Mouse (Mus musculus): ENCODE measurements around the gene Pik3c2b. TPM values are rescaled to one million over a fixed set of nuclear protein-coding genes. Genes with fewer than 3 reads are reported as not detected.
A peak's percentile ranks its signal among the peaks of the same experiment; 100 is the strongest.

Gene Pik3c2b
- polyA plus RNA-seq, 1 experiment: 0.07 TPM

DNA sequence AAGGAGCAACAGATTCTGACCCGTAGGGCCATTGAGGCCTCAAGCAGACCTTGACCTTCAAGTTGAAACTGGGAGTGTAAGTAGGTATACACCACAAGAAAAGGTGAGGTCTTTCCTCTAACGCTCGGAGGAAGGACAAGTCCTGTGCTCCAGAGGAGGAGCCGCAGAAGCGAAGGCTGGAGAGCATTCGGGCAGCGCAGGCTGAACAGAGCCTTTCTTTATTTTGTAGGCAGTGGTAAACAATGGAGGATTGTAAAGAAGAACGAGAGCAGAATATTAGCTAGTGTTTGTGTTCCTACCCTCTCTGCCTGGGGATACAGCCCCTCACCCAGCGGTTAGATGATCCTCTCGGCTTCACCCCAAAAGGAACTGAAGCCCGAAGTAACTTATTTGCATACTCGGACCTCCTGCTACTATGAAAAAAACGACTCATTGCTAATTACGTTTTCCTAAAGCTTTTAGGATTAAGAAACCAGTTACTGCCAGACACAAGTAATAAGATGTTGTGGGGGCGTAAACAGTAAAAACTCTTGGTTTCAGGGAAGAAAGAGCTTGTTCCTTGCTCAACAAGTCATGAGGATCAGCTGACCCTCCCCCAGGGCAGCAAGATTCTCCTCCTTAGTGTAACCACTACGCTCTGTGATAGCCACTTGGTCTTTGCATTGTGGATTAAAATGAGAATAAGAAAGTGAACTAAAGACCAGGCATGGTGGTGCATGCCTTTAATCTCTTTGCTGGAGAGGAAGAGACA, 84.2 kb downstream of the Pik3c2b start:
- H3K4me3 ChIP-seq (ENCODE audit: insufficient read depth, low read length): peak overlapping the region; percentile 39
- no peak for TF ChIP-seq CTCF (IDR thresholded peaks at IDR 0.05; ENCODE audit: low read depth, low read length)
- no peak for TF ChIP-seq POLR2A (IDR thresholded peaks at IDR 0.05; ENCODE audit: borderline replicate concordance, low read depth, low read length)
- peak overlapping the region; percentile 72 for H3K27ac ChIP-seq (ENCODE audit: insufficient read depth, low read depth, low read length)
- peaks cover 11% of the 10 kb centered on the region for H3K4me1 ChIP-seq (ENCODE audit: control insufficient read depth, insufficient read depth, low read length)

DNA sequence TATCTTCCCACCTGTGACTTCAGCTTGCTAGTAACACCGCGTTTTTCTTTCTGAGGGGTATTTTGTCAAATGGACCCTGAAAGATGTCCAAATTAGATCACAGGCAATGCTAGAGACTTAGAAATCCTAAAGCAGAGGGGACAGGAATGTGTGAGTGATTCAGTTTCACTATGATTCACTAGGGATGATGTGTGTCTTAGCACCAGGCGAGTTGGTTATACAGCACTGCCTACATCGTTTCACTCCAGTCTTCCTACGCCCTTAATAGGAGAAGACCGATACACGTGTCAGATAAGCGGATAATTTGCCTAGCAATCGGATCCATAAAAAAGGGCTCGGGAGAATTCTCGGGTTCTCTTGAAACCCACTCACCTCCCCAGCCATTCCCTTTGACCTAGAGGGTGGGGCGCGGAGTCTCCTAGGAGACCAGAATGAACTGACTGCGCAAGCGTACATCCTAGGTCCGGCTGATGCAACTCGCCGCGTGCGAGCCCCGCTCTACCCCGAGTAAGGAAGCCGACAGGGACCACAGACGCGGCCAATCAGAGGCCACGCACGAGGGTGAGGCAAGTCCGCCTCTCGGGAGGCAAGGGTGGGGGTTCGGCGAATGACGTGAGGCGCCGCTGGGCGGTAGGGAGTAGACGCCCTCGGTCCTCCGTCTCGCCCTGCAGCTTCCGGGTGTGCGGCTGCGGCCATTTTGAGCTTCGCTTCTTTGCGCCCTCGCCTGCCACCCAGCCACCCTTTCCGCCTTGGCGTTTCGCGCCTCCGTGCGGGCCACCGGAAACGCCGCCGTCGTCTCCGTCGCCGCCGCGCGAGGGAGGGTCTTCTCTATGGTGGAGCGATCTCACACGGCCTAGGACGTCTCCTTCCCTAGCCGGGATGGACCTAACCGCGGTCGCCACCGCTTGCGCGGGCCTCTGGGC, 85.4 kb downstream of the Pik3c2b start, which contains the start of gene Ppp1r15b:
TSS of gene Ppp1r15b (plus strand) at position 506 of the 923 bp plus-strand sequence.
- H3K27ac ChIP-seq (ENCODE audit: insufficient read depth, low read depth, low read length): peak within 1 kb of the TSS; percentile 89
- peaks cover 12% of the 10 kb centered on the region for H3K4me1 ChIP-seq (ENCODE audit: control insufficient read depth, insufficient read depth, low read length)
- peak within 1 kb of the TSS; percentile 84 for H3K4me3 ChIP-seq (ENCODE audit: insufficient read depth, low read length)
- TF ChIP-seq CTCF (IDR thresholded peaks at IDR 0.05; ENCODE audit: low read depth, low read length) (no peak), POLR2A (IDR thresholded peaks at IDR 0.05; ENCODE audit: borderline replicate concordance, low read depth, low read length) (no peak)

DNA sequence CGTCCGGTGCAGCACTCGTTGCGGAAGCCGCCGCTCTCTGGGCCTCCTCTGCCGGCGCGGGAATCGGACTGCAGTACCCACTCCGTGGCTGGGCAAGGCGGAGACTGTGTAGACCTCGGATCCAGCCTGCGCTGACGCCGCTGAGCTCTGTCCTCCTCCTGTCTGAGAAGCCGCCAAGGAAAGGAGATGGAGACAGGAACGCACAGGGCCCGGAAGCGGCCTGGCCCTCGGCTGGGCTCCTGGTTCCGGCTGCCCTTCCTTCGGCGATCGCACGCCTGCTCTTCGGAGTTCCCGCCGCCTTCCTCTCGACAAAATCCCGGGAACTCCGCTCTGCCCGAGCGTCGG, 86.1 kb downstream of the Pik3c2b start:
- TF ChIP-seq CTCF (IDR thresholded peaks at IDR 0.05; ENCODE audit: low read depth, low read length): no peak
- no peak for TF ChIP-seq POLR2A (IDR thresholded peaks at IDR 0.05; ENCODE audit: borderline replicate concordance, low read depth, low read length)
- Histone ChIP-seq H3K4me1 (ENCODE audit: control insufficient read depth, insufficient read depth, low read length) (peaks cover 12% of the 10 kb centered on the region), H3K4me3 (ENCODE audit: insufficient read depth, low read length) (peak overlapping the region; percentile 84), H3K27ac (ENCODE audit: insufficient read depth, low read depth, low read length) (peak overlapping the region; percentile 89)

DNA sequence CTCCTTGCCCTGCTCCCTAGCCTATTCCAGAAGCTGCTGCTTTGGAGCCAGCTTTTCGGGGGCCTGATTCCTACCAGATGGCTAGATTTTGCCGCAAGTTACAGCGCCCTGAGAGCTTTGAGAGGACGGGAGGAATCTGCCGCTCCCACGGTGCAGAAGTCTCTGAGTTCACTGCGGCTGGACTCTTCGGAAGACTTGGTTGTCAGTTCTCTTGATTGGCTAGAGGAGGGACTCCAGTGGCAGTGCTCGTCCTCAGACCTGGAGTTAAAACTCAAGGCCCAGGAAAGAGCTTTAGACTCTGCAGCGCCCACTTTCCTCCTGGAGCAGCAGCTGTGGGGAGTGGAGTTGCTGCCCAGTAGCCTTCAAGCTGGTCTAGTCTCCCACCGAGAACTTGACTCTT, 86.5 kb downstream of the Pik3c2b start:
- peak overlapping the region; percentile 89 for H3K27ac ChIP-seq (ENCODE audit: insufficient read depth, low read depth, low read length)
- H3K4me1 ChIP-seq (ENCODE audit: control insufficient read depth, insufficient read depth, low read length): peaks cover 15% of the 10 kb centered on the region
- H3K4me3 ChIP-seq (ENCODE audit: insufficient read depth, low read length): peak overlapping the region; percentile 84
- no peak for TF ChIP-seq CTCF (IDR thresholded peaks at IDR 0.05; ENCODE audit: low read depth, low read length)
- 0 out of 2 replicates have a peak, but pooled peaks have one; percentile 46 for TF ChIP-seq POLR2A (IDR thresholded peaks at IDR 0.05; ENCODE audit: borderline replicate concordance, low read depth, low read length)

DNA sequence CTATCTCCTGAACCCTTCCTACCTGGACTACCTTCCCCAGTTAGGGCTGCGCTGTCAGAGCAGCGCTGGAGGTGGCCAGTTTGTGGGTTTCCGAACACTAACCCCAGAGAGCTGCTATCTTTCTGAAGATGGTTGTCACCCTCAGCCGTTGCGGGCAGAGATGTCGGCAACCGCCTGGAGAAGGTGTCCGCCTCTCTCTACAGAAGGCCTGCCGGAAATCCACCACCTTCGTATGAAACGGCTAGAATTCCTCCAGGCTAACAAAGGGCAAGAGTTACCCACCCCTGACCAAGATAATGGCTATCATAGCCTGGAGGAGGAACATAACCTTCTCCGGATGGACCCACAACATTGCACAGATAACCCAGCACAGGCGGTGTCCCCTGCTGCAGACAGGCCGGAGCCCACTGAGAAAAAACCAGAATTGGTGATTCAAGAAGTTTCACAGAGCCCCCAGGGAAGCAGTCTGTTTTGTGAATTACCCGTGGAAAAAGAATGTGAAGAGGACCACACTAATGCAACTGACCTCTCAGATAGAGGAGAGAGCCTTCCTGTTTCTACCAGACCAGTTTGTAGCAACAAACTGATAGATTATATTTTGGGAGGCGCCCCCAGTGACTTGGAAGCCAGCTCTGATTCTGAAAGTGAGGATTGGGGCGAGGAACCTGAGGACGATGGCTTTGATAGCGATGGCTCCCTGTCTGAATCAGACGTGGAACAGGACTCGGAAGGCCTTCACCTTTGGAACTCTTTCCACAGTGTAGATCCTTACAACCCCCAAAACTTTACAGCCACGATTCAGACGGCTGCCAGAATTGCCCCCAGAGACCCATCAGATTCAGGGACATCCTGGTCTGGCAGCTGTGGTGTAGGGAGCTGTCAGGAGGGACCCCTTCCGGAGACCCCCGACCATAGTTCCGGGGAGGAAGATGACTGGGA, 87.2 kb downstream of the Pik3c2b start:
- no peak; the same call in 1 of the 2 replicates for TF ChIP-seq CTCF (IDR thresholded peaks at IDR 0.05; ENCODE audit: low read depth, low read length)
- no peak for TF ChIP-seq POLR2A (IDR thresholded peaks at IDR 0.05; ENCODE audit: borderline replicate concordance, low read depth, low read length)
- Histone ChIP-seq H3K4me1 (ENCODE audit: control insufficient read depth, insufficient read depth, low read length) (peaks cover 19% of the 10 kb centered on the region), H3K27ac (ENCODE audit: insufficient read depth, low read depth, low read length) (peak overlapping the region; percentile 89), H3K4me3 (ENCODE audit: insufficient read depth, low read length) (peak overlapping the region; percentile 84)

DNA sequence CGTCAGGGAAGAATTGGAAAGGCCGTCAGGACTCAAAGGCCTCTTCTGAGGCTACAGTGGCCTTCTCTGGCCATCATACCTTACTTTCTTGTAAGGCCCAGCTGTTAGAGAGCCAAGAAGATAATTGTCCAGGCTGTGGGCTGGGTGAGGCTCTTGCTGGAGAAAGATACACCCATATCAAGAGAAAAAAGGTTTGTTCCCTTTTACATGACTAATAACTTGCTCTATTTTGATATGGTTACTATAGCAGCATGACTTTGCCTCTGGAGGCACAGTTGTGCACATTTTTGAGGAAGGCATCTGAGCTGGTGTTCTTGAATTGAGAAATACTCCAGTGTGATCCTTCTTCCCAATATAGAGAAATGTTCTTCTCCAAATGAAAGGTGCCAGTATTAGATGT, 88.0 kb downstream of the Pik3c2b start:
- Histone ChIP-seq H3K4me1 (ENCODE audit: control insufficient read depth, insufficient read depth, low read length) (peaks cover 19% of the 10 kb centered on the region), H3K27ac (ENCODE audit: insufficient read depth, low read depth, low read length) (peak overlapping the region; percentile 89), H3K4me3 (ENCODE audit: insufficient read depth, low read length) (peak overlapping the region; percentile 84)
- TF ChIP-seq CTCF (IDR thresholded peaks at IDR 0.05; ENCODE audit: low read depth, low read length) (no peak), POLR2A (IDR thresholded peaks at IDR 0.05; ENCODE audit: borderline replicate concordance, low read depth, low read length) (no peak)

DNA sequence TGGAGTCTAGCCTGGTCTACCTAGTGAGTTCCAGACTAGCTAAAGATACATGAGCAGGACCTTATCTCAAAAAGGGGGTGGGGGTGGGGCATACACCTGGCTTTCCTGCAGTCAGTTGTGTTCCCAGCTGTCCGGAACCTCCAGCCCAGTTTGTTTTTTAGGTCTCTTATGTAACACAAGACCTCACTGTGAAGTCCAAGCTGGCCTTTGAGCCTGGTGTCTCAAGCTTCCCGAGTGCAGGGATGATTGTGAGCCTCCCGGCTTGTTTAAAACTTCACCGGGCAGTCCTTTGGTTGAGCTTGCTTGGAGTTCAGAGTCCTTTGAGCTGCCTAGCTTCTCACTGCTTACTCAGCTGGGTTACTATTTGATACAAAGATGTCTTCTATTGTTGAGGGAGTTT, 88.6 kb downstream of the Pik3c2b start:
- peaks cover 17% of the 10 kb centered on the region for H3K4me1 ChIP-seq (ENCODE audit: control insufficient read depth, insufficient read depth, low read length)
- peak overlapping the region; percentile 35 for H3K27ac ChIP-seq (ENCODE audit: insufficient read depth, low read depth, low read length)
- H3K4me3 ChIP-seq (ENCODE audit: insufficient read depth, low read length): peak overlapping the region; percentile 84
- TF ChIP-seq POLR2A (IDR thresholded peaks at IDR 0.05; ENCODE audit: borderline replicate concordance, low read depth, low read length) (no peak), CTCF (IDR thresholded peaks at IDR 0.05; ENCODE audit: low read depth, low read length) (no peak; the same call in 1 of the 2 replicates)

DNA sequence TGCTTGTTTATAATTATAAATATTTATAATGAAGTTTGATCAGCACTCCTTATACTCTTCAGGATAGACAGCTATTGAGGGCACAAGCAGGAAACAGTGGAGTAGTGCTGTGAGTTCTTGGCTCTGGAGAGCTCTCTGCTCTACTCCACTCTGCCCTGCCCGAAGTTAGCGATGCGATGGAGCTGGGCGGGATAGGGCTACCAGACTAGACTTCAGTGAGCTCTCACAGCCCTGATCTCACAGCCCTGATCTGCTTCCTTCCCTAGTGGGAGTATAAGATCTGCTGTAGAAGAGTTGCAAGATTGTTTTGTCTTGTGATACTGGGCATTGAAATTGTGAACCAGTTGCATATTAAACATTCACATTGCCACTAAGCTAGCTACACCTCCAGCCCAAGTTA, 89.4 kb downstream of the Pik3c2b start:
- no peak overlapping the region for H3K27ac ChIP-seq (ENCODE audit: insufficient read depth, low read depth, low read length)
- no peak for TF ChIP-seq POLR2A (IDR thresholded peaks at IDR 0.05; ENCODE audit: borderline replicate concordance, low read depth, low read length)
- no peak for TF ChIP-seq CTCF (IDR thresholded peaks at IDR 0.05; ENCODE audit: low read depth, low read length)
- peaks cover 11% of the 10 kb centered on the region for H3K4me1 ChIP-seq (ENCODE audit: control insufficient read depth, insufficient read depth, low read length)

DNA sequence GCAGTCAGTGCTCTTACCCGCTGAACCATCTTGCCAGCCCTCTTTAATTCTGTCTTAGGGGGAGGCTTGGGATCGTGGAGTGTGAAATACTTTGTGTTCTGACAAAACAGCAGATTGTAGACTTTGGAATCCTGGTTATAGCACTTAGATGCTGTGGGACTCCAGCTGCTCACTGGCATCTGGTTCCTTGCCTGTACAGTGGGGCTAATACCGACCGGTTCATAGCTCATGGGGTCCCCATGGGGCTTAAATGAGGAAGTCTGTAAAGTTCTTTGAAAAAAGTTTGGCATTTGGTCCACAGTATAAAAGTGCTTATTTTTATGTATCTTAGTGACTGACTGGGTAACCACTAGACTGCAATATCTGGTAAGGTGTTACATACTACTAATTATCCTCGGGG, 90.3 kb downstream of the Pik3c2b start:
- peak overlapping the region; percentile 54 for H3K4me3 ChIP-seq (ENCODE audit: insufficient read depth, low read length)

More for the DNA sequence above, 89.4 kb downstream of the Pik3c2b start:
- peak overlapping the region; percentile 84 for H3K4me3 ChIP-seq (ENCODE audit: insufficient read depth, low read length)

More for the DNA sequence above, 90.3 kb downstream of the Pik3c2b start:
- H3K4me1 ChIP-seq (ENCODE audit: control insufficient read depth, insufficient read depth, low read length): peaks cover 8% of the 10 kb centered on the region
- no peak overlapping the region for H3K27ac ChIP-seq (ENCODE audit: insufficient read depth, low read depth, low read length)
- TF ChIP-seq CTCF (IDR thresholded peaks at IDR 0.05; ENCODE audit: low read depth, low read length) (no peak), POLR2A (IDR thresholded peaks at IDR 0.05; ENCODE audit: borderline replicate concordance, low read depth, low read length) (no peak)

All from bone marrow macrophage, adult 2 months (primary cell).